Mouse (Mus musculus): ENCODE data around the gene St6galnac3. TPM values are rescaled to one million over a fixed set of nuclear protein-coding genes. Genes with fewer than 3 reads are reported as not detected.
"Not testable (repeated sequence)": the region's sequence is repeated elsewhere in the genome, so short reads cannot be mapped to it uniquely, and the experiment has no call there.

Gene St6galnac3
- polyA plus RNA-seq, 1 experiment, result 2.3 TPM

DNA sequence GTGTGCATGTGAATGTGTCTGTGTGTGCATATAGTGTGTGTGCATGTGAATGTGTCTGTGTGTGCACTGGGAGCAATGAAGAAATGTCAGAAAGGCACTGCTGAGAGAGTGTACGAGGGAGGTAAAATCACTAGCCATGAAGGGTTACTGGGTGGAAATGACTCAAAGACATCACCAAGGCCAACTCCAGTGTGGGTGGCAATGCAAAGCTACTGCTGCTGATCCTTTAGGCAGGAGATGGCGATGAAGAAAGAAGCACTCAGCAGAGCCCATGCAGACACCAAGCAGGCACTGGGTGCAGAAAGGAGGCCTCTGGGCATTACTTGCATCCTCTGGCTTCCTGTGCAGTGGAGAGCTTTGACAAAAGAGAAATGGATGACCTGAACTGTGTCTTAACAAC is 310.8 kb downstream of the St6galnac3 start:
- DNase-seq (ENCODE audit: low read depth), result no peak

DNA sequence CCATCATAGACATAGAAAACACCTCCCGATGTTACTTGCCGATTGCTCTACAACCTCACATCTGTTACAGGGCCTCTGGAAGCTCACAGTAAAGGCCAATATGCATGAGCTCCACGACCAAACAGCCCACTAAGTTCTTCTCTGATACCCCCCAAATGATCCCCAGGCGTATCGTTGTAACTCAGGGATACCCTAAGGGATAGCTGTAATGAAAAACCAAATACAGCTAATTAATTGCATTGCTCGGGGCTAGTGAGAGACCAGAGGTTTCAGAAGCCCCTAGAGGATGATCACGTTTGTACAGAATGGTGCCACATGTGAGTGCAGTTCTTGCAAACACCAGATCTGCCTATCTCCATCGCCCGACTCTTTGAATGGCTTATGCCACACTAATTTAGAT is 315.7 kb downstream of the St6galnac3 start:
- no peak for DNase-seq (ENCODE audit: low read depth)

DNA sequence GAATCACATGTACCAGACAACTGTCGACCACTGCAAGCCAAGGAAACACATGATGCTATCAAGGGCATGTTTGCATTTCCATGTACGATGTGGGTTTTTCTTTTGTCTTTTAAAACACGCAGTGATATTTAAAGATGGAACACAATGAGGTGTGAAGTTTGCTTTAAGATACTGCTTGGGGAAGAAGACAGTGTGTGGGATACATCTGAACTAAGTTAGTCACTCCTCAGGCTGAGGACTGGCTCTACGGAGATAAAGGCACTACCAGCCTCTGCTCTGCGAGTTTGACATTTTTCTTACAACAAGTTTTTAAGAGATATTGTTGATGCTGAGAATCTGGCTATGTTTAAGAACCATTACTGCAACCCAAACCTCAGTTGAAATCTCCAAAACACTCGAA is 316.6 kb downstream of the St6galnac3 start:
- no peak for DNase-seq (ENCODE audit: low read depth)

DNA sequence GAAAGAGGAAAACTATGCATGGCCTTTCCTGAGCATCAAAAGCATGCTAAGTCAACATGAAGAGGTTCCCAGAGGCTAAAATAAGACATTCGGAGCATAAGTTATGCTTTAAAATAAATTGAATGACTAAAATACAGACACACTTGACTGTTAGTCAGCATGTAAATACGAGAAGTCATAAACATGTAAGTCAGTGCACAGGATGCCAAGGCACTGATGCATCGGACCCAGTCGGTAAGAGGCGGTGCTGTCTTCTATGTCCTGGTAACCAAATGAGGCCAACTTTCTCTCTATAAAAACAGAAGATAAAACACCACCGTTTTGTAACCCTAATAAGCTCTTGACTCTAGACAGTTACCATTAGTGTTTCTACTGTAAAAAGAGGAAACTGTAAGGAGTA is 317.3 kb downstream of the St6galnac3 start:
- DNase-seq (ENCODE audit: low read depth), result no peak

DNA sequence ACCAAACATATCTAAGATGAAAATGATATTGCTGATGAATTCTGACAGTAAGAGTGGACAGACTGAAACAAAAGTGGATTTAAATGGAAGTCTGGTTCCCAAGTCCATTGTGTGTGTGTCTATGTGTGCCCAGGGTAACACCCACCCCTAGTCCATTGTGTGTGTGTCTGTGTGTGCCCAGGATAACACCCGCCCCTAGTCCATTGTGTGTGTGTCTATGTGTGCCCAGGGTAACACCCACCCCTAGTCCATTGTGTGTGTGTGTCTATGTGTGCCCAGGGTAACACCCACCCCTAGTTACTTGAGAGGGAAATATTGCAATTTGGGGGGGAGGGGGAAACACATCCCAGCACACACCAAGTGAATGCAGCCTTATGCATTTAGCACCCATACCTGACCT is 318.1 kb downstream of the St6galnac3 start:
- no peak for DNase-seq (ENCODE audit: low read depth)

DNA sequence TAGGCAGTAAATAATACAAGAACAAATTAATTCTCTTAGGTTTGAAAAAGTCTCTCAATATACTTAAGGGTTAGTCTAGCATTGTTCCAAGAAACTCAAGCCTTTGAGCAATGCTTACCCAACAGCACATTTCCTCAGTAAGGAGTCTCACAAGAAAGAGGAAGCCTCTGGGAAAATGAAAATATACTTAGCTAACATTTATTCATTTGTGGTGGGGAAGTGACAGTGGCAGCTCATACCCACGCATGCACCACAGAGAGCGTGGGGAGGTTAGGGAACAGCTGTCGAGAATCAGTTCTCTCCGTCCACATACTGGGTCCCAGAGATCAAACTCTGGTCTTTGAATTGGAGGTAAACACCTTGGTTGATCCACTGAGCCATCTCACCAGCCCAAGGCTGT is 318.8 kb downstream of the St6galnac3 start:
- no peak for DNase-seq (ENCODE audit: low read depth)

DNA sequence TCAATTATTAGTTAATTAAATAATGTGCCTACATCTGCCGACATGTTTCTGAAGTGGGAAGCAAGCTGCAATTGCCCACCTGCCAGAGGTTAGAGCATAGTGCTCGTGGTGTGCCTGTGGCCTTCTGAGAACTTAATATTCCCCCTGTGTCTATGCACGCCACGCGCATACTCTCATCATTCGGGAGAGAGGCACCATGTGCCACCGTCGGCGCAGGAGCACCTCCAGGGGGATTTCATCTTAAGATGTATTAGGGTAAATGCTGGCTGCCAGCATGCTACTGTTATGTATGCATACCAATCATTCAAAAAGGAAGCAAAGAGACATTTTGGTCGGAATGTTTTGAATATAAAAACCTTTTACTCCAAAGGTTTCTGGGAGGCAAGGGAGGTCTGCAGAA is 319.3 kb downstream of the St6galnac3 start:
- no peak for DNase-seq (ENCODE audit: low read depth)

DNA sequence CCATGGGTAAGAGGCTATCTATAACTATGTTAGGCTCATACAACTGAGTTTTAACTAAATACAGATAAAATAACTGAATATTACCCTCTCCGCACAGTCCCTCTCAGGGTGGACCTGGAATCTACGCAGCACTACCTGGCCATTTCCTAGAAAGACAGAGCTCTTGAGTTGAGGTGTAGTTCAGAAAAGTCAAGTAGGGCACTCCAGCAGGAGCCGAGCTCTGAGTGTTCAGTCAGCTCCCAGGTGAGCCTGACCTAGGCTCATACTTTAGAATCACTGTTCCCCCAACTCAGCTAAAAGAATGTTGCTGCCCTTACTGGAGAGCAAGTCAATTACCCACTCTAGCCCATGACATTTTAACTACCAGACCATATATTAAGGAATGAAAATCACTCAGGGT is 324.7 kb downstream of the St6galnac3 start:
- no peak for DNase-seq (ENCODE audit: low read depth)

DNA sequence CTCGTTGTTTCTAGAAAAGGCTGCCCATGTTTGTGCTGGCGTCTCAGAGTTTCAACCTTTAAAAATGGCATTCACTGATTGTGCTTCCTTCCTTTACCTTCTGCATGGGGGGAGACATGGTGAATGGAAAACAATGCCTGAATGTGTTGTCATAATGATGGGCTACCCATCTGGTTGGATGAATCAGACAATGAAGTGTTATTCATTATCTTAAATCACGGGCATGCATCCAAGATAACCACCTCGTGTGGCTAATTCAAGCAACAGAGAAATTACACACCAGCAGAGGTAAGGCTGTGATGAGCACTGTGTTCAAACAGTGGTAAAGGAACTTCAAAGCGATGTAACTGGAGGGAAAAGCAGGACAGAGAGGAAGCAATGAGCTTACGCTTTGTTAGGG is 325.4 kb downstream of the St6galnac3 start:
- no peak for DNase-seq (ENCODE audit: low read depth)

DNA sequence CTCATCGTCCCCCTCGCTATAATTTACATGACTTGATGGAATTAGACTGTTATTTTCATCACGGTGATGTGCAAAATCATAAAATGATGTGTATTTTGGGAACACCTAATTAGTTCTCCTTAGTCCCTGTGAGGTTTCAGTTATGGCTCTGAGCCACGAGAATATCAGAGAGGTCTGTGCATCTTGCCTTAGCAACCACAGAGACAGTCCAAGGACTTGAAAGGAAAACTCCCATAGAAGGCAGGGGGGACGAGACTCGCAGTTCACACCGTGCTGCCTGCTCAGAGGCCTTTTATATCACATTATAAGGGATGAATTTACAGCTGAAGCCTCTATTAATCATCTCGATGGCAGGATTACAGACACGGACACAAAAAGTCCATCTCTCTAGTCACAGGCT is 327.2 kb downstream of the St6galnac3 start:
- DNase-seq (ENCODE audit: low read depth), result no peak

DNA sequence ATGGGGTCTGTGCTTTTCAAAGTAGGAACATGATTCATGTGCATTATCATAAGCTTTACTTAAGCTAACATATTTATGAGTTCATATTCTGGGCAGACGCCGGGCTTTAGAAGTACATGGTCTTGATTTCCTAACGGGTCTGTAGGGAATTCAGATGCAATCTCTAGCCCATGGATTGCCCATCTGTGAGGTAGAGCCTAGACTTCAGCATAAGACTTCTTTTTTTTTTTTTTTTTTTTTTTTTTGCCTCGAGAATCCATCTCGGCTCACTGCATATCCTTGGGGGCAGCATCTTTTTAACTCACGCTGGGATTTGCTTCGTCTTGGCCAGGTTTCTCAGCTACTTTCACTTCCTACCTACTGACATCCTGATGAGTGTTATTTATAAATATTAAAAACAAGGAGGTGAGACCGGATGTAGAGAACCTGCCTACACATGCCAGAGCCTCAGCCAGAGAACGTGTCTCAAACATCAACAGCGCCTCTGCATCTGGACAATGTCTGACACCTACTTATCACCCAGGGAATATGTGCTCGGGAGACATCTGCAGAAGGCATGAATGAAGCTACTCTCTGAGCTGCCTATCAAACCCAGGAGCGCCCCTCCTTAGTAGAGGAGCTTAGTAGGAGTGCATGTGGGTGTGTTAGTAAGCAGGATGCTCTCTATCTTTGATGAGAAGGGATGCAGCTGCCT is 328.5 kb downstream of the St6galnac3 start:
- no peak for DNase-seq (ENCODE audit: low read depth)

DNA sequence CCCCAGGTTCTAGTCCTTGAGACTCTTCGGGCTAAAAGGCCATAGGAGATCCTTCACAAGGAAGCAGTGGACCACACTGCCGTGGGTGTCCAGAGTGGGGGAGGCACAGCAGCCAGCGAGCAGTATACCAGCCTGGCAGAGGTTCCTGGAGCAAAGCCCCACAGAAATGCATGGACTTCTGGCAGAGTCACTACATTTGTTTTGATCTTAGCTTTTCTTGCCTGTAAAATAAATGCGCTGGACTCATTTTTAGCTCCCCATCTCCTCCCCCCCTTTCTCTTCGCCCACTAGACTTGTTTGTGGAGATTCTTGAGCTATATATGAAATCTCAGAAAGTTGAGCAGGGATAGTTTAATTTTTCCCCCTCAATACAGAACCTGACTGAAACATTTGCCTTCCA is 329.6 kb downstream of the St6galnac3 start:
- no peak for DNase-seq (ENCODE audit: low read depth)

DNA sequence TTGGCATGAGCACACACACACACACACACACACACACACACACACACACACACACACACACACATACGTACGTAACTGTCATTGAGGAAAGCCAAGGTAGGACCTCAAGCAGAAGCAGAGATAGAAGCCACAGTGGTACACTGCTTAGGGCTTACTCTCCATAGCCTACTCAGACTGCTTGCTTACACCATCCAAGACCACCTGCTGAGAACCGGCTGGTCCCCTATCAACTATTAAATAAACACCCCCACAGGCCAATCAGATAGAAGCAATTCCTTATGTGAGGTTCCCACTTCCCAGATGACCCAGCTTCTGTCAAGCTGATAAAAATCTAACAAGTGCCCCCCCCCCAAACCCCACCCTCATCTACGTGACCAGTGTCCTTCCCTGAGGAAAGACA is 330.2 kb downstream of the St6galnac3 start:
- DNase-seq (ENCODE audit: low read depth), result no peak

DNA sequence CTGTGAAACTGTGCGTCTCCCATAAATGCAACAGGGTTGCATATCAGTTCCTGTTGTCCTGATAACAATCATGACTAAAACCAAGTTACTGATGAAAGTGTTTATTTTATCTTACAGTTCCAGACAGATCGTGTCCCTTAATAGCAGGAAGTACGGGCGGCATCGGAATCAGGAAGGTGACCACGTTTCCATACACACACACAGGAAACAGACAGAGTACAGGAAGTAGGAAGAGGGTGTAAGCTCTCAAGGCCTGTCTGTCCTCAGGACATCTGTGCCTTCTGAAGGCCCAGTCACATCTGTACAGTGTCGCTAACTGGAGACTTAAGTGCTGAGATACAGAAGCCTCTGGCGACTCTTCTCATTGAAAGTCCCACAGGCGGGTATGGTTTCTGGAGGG is 330.8 kb downstream of the St6galnac3 start:
- DNase-seq (ENCODE audit: low read depth), result no peak

DNA sequence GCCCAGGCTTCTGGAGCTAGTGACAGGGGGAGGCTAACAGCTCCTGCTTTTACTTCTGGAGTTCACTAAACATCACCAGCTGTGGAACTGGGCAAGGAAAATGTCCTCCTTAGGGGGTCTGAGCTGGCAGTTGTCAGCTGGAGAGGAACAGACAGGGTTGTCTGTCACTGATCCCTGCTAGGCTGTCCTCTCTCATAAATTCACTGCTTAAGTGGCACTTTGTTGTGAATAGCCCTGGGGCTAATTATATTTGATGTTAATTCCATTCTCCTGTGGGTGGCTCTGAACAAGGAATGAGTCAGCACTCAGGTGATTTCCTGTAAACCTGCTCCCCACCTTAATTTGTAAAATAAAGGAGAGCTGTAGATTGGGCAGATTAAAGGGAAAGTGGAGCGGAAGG is 333.5 kb downstream of the St6galnac3 start:
- not testable (repeated sequence) for DNase-seq (ENCODE audit: low read depth)

DNA sequence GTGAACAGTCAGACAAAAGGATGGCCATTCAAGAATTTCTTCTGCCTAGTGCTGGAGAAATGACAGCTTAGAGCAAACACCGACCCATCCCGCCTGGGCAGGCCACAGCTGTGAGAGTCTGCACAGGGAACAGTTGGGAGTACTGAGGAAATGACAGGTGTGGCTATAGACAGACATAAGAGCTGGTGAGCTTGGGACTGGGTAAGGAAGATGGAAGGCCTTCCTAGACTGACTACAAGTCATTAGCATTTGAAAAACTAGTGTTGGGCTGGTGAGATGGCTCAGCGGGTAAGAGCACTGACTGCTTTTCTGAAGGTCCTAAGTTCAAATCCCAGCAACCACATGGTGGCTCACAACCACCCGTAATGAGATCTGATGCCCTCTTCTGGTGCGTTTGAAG is 340.3 kb downstream of the St6galnac3 start:
- not testable (repeated sequence) for DNase-seq (ENCODE audit: low read depth)

DNA sequence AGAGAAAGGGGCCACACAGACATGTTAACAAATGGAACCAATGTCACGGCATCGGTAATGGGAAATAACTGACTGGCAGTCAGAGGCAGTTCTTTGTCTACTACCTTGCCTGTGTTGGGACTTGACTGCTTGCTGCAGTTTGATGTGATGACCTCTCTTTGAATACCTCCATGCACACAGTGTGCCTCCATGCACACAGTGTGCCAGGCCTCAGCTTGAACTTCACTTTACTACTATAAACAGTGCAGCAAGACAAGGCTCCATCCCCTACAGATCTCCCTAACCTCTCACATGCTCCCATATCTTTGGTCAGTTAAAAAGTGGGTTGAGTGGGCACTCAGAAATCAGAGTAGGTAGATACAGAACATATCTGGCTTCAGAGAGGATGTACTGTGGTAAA is 341.3 kb downstream of the St6galnac3 start:
- no peak for DNase-seq (ENCODE audit: low read depth)

DNA sequence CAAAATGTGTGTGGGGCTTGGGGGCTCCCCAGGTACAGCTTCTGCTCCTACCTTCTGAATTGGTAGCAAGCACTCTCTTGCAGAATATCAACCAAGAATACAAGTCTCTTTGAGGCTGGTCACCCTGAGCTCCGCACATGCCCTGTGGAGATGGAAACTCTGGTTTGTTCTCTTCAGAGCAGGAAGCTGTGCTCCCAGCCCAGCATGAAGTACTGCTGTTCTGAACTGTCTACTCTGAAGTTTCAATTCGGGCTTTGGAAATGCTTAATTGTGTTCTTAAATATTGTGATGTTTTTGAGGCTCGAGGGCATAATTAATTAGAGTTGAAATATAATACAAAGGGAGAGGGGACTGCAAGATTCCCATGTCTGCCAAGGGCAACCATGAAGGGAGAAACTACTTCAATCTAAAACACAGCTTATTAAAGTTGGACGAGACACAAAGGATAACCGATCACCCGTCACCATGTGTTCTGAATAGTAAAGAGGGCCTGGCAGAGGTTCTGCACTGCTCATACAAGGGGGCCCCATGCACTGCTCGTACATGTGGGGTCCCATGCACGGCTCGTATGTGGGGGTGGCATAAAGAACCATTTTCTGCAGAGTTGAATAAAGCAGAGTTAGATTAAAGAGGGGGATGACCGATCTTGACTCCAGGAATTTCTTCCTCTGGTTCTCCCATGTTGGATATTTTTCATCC is 359.8 kb downstream of the St6galnac3 start:
- no peak for DNase-seq (ENCODE audit: low read depth)

DNA sequence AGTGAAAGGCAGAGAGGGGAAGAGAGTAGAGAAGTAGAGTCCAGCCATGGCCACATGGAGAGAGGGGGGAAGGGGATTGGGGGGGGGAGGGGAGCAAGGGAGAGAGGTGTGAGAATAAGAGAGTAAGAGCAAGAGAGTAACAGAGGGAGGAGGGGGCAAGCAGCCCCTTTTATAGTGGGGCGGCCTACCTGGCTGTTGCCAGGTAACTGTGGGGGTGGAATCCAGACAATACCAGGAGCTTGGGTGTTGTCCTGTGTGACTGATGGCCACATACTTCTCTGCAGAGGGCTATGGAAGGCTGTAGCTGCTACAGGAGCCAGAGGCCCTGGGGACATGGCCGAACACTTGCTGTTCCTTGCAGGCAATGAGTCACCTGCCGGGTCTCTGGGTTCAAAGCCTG is 360.6 kb downstream of the St6galnac3 start:
- DNase-seq (ENCODE audit: low read depth), result no peak

DNA sequence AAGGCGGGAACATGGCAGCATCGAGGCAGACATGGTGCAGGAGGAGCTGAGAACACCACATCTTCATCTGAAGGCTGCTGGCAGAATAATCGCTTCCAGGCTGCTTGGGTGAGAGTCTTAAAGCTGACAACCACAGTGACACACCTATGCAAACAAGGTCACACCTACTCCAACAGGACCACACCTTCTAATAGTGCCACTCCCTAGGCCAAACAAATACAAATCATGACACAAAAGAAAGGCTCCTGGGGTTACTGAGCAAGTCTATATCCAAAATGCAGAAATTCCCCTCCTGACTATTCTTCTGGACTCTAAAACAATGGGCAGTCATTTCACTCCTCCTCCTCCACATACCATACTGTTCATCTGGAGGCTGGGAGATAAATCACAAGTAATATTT is 365.0 kb downstream of the St6galnac3 start:
- no peak for DNase-seq (ENCODE audit: low read depth)

DNA sequence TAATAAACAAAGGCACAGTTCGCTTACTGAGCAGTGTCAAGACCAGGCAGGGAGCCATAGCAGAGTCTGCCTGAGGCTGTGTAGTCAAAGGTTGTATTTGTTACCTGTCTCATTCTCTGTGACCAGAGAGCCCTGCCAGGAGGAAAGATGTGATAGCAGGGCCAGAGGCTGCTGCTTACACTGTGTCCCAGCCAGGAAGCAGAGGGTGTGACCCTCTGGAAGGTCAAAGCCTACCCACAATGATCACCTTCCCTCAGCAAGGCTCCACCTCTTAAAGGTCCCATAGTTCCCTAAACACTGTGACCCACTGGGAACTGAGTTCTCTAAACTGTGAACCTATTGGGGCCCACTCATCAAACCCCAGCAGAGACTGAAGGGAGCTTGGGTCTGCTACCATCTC is 368.9 kb downstream of the St6galnac3 start:
- no peak for DNase-seq (ENCODE audit: low read depth)

DNA sequence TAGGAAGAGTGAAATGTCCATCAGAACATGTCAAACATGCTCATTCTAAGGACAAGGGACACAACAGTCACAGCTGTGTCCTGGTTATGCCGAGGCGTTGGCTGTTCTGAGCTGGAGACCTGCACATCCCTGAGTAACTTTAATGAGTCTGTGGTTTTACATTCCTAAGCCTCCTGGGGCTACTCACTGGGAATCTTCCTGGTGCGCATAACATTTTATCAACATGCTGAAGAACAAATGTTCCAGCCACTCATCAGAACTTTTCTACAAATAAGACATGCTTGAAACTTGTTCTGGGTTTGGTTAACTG is 370.0 kb downstream of the St6galnac3 start:
- DNase-seq (ENCODE audit: low read depth), result no peak

DNA sequence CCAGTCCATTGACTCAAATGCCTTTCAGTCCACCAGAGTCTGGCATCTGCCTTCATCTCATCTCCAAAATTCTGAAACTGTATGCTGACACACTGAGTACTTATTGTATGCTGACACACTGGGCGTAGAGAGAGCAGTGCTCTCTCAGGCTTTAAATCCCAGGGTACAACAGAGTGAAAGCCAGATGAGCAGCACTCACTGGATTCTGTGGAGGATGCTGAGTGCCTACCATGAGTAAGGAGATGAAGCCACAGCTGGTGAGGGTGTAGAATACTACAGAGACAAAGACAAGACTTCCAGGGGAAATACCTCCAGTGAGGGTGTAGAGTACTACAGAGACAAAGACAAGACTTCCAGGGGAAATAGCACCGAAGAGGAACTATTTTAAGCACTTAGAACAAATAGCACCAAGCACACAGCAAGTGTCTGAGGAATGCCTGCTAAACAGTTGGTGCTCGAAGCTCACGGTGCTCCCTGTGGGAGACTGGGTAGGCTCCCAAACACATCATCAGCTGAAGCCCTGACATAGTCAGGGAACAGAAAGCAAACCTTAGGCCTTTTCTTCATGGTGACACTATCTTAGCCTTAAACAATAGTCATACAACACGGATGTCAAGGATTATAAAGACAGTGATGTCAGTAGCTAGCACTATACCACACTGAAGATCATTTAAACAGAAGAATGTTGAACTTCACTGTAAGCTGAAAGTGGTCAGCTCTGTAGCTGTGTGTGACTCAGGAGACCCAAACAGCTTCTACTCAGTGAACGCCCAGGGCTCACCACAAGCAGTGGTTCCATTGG is 370.6 kb downstream of the St6galnac3 start:
- no peak for DNase-seq (ENCODE audit: low read depth)
